Mouse (Mus musculus): ENCODE measurements around the gene Trpv5. TPM values are rescaled to one million over a fixed set of nuclear protein-coding genes. Genes with fewer than 3 reads are reported as not detected.

Gene Trpv5
- not detected in 2 replicates for polyA plus RNA-seq (2011; ENCODE audit: insufficient read length, low read depth, missing spikeins)

DNA sequence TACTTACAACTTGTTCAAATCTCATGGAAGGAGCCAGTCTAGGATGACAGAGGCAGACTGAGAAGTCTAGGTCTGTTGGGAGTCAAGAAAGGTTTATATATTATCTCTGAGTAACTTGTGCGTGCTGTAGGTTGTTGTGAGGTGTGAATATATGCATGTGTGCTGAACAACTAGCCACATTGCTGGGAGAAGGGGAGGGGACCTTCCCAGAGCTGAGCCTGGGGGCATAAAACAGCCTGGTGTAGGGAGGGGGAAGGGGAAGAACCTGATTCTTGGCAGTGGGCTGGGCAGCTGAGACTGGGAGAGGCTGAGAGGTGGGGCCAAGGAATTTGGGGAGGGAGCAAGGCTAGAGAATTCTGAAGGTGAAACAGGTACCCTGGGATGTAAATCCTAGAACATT lies at the start of gene Trpv5:
TSS of gene Trpv5 (minus strand) at position 101 of the 400 bp plus-strand sequence.
- H3K4me3 ChIP-seq (ENCODE audit: insufficient read depth, low read length) = no peak within 1 kb of the TSS
- TF ChIP-seq CTCF (IDR thresholded peaks at IDR 0.05; ENCODE audit: borderline replicate concordance, insufficient read depth, low read length) = no peak
- no peak for TF ChIP-seq POLR2A (IDR thresholded peaks at IDR 0.05; ENCODE audit: low read depth, low read length)
- H3K4me1 ChIP-seq (ENCODE audit: control insufficient read depth, insufficient read depth, low read length) = no peaks in the 10 kb centered on the region
- no peak within 1 kb of the TSS for H3K27ac ChIP-seq (ENCODE audit: insufficient read depth, low read length)

DNA sequence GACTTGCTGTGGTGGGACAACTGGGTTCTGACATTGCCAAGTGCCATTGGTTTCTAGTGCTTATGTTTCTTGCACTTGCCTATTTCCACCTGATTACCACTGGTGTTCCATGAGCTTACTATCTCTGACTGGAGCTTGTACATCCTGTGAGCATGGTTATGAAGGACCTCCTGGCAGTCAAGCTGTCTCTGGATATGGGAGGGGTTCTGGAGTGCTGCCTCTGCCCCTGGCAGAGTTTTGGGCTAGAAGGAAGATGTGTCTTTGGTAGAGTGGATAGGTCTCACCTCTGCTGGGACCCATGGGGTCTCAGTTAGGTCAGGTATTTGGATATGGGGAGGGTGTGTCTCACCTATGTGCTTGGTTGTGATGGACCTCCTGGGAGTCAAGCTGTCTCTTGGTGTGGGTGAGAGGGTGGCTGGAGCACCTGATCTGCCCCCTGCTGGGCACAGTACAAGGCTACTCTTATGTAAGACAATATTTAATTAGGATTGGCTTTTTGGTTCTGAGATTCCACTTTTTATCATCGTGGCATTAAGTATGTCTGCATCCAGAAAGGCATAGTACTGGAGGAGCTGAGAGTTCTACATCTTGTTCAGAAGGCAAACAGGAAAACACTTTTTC lies 47.5 kb upstream of the Trpv5 start:
- no peak for TF ChIP-seq CTCF (IDR thresholded peaks at IDR 0.05; ENCODE audit: borderline replicate concordance, insufficient read depth, low read length)
- TF ChIP-seq POLR2A (IDR thresholded peaks at IDR 0.05; ENCODE audit: low read depth, low read length) = no peak
- no peaks in the 10 kb centered on the region for H3K4me1 ChIP-seq (ENCODE audit: control insufficient read depth, insufficient read depth, low read length)
- H3K4me3 ChIP-seq (ENCODE audit: insufficient read depth, low read length) = no peak overlapping the region
- no peak overlapping the region for H3K27ac ChIP-seq (ENCODE audit: insufficient read depth, low read length)

DNA sequence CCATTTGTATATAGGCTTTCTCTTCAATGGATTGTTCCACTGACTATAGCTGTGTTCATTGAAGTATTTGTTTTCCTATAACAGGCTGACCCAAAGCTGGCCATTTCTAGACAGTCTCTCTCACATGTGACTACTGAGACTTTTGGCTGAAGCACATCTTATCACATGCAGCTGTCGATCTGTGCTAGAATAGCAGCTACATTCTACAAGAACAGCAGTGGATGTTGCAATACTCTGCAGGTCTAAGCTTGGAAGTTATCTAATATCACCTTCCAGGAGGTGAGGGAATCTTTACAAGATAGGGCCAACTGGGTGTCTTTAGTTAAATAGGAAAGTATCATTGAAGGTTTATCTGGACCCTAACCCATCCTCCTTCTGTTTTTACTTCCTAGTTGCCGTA lies 40.9 kb upstream of the Trpv5 start:
- TF ChIP-seq POLR2A (IDR thresholded peaks at IDR 0.05; ENCODE audit: low read depth, low read length) = no peak
- no peak for TF ChIP-seq CTCF (IDR thresholded peaks at IDR 0.05; ENCODE audit: borderline replicate concordance, insufficient read depth, low read length)
- no peaks in the 10 kb centered on the region for H3K4me1 ChIP-seq (ENCODE audit: control insufficient read depth, insufficient read depth, low read length)
- no peak overlapping the region for H3K27ac ChIP-seq (ENCODE audit: insufficient read depth, low read length)
- H3K4me3 ChIP-seq (ENCODE audit: insufficient read depth, low read length) = no peak overlapping the region

GRCm38 (mm10) chr6:41710281-41710680 lies 29.7 kb upstream of the Trpv5 start:
- TF ChIP-seq POLR2A (IDR thresholded peaks at IDR 0.05; ENCODE audit: low read depth, low read length) (no peak), CTCF (IDR thresholded peaks at IDR 0.05; ENCODE audit: borderline replicate concordance, insufficient read depth, low read length) (no peak)
- Histone ChIP-seq H3K27ac (ENCODE audit: insufficient read depth, low read length) (no peak overlapping the region), H3K4me3 (ENCODE audit: insufficient read depth, low read length) (no peak overlapping the region), H3K4me1 (ENCODE audit: control insufficient read depth, insufficient read depth, low read length) (no peaks in the 10 kb centered on the region)

GRCm38 (mm10) chr6:41706275-41706674 lies 25.7 kb upstream of the Trpv5 start:
- H3K4me3 ChIP-seq (ENCODE audit: insufficient read depth, low read length) = no peak overlapping the region
- no peaks in the 10 kb centered on the region for H3K4me1 ChIP-seq (ENCODE audit: control insufficient read depth, insufficient read depth, low read length)
- no peak overlapping the region for H3K27ac ChIP-seq (ENCODE audit: insufficient read depth, low read length)
- no peak for TF ChIP-seq CTCF (IDR thresholded peaks at IDR 0.05; ENCODE audit: borderline replicate concordance, insufficient read depth, low read length)
- TF ChIP-seq POLR2A (IDR thresholded peaks at IDR 0.05; ENCODE audit: low read depth, low read length) = no peak

- H3K4me3 ChIP-seq (ENCODE audit: insufficient read depth, low read length) = no peak within 1 kb of the TSS
- H3K4me1 ChIP-seq (ENCODE audit: control insufficient read depth, insufficient read depth, low read length) = no peaks in the 10 kb centered on the region
- no peak within 1 kb of the TSS for H3K27ac ChIP-seq (ENCODE audit: insufficient read depth, low read length)
- TF ChIP-seq POLR2A (IDR thresholded peaks at IDR 0.05; ENCODE audit: low read depth, low read length) = no peak
- TF ChIP-seq CTCF (IDR thresholded peaks at IDR 0.05; ENCODE audit: borderline replicate concordance, insufficient read depth, low read length) = no peak
These were observed 23.6 kb upstream of the Trpv5 start, which contains the start of gene Kel for GRCm38 (mm10) chr6:41704123-41704522. Gene Kel, minus strand, starts transcription at chr6:41704339.

DNA sequence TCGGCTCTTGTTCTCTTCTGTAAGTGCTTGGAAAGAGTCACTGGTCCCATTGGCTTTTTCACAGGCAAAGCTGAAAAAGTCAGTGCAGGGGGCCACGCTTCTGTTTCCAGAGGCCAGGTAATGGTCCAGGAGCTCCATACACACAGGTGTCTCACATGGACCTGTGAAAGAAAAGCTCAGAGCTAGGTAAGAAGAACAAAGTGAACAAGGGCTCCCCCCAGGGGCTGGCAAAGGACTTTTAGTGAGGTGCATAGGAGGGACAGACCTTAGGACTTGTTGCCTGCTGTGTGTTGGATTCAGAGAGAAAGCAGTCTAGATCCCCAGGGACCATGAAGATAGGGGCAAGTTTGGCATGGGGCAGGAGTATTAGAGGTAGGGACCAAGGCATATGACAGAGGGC lies 22.4 kb upstream of the Trpv5 start:
- H3K4me3 ChIP-seq (ENCODE audit: insufficient read depth, low read length) = no peak overlapping the region
- no peak for TF ChIP-seq CTCF (IDR thresholded peaks at IDR 0.05; ENCODE audit: borderline replicate concordance, insufficient read depth, low read length)
- no peak for TF ChIP-seq POLR2A (IDR thresholded peaks at IDR 0.05; ENCODE audit: low read depth, low read length)
- no peaks in the 10 kb centered on the region for H3K4me1 ChIP-seq (ENCODE audit: control insufficient read depth, insufficient read depth, low read length)
- no peak overlapping the region for H3K27ac ChIP-seq (ENCODE audit: insufficient read depth, low read length)

- Histone ChIP-seq H3K27ac (ENCODE audit: insufficient read depth, low read length) (no peak overlapping the region), H3K4me1 (ENCODE audit: control insufficient read depth, insufficient read depth, low read length) (no peaks in the 10 kb centered on the region), H3K4me3 (ENCODE audit: insufficient read depth, low read length) (no peak overlapping the region)
- no peak for TF ChIP-seq POLR2A (IDR thresholded peaks at IDR 0.05; ENCODE audit: low read depth, low read length)
- no peak for TF ChIP-seq CTCF (IDR thresholded peaks at IDR 0.05; ENCODE audit: borderline replicate concordance, insufficient read depth, low read length)
These were observed 20.7 kb upstream of the Trpv5 start for GRCm38 (mm10) chr6:41701245-41701644.

DNA sequence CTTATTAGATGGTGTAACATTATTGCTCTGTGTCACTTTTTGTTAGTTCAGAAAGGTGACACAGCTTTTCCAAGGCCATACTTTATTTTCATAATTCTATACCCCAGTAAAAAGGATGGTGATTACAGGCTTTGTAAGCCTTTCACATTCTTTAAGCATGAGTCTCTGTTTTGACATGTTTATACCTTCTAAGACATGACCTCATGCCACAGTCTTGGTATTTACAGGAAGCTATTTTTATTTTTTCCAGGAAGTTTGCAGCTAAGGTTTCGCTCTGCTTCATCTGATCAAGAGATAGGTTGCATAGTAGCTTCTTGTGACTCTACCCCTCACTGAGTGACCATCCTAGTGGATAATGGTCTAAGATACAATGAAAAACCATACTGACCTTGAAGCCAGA lies 13.8 kb upstream of the Trpv5 start:
- no peak overlapping the region for H3K4me3 ChIP-seq (ENCODE audit: insufficient read depth, low read length)
- H3K4me1 ChIP-seq (ENCODE audit: control insufficient read depth, insufficient read depth, low read length) = no peaks in the 10 kb centered on the region; the same call in 1 of the 2 replicates
- no peak overlapping the region for H3K27ac ChIP-seq (ENCODE audit: insufficient read depth, low read length)
- no peak for TF ChIP-seq CTCF (IDR thresholded peaks at IDR 0.05; ENCODE audit: borderline replicate concordance, insufficient read depth, low read length)
- no peak for TF ChIP-seq POLR2A (IDR thresholded peaks at IDR 0.05; ENCODE audit: low read depth, low read length)

DNA sequence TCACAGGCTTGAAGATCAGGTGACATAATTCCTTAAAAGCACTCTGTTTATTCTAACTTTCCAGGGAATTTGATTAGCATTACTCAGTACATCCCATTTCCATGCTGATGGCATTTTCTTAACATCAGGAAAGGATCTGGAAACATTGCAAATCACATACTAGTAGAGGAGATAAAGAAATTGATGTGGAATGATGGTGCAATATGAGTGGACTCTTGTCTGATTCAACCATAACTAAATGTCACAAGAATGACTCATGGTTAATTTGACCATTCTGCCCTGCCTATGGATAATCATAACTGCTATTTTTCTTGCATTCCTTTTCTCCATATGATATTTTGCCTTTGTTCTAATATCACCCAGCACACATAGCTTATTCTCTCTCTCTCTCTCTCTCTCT lies 11.6 kb upstream of the Trpv5 start:
- no peaks in the 10 kb centered on the region; the same call in 1 of the 2 replicates for H3K4me1 ChIP-seq (ENCODE audit: control insufficient read depth, insufficient read depth, low read length)
- H3K4me3 ChIP-seq (ENCODE audit: insufficient read depth, low read length) = no peak overlapping the region
- no peak overlapping the region for H3K27ac ChIP-seq (ENCODE audit: insufficient read depth, low read length)
- TF ChIP-seq CTCF (IDR thresholded peaks at IDR 0.05; ENCODE audit: borderline replicate concordance, insufficient read depth, low read length) (no peak), POLR2A (IDR thresholded peaks at IDR 0.05; ENCODE audit: low read depth, low read length) (no peak)

Data from embryonic fibroblast, embryonic 13.5 days (primary cell).